Mouse (Mus musculus) left cerebral cortex, adult 8-10 months (tissue): ENCODE measurements at regions not wholly inside any gene's neighbourhood (a gene's known extent, or its start where the extent isn't known, plus 50 kb on each side); places are given as distances from the start of the nearest gene placed in this dataset.

ENCODE experiments used
- DNase-seq, 2 experiments: peaks; one replicate each; pipeline ENCODE4 v3.0.0; 2022; ENCODE audit warnings: low spot score in 2 of 2

DNA sequence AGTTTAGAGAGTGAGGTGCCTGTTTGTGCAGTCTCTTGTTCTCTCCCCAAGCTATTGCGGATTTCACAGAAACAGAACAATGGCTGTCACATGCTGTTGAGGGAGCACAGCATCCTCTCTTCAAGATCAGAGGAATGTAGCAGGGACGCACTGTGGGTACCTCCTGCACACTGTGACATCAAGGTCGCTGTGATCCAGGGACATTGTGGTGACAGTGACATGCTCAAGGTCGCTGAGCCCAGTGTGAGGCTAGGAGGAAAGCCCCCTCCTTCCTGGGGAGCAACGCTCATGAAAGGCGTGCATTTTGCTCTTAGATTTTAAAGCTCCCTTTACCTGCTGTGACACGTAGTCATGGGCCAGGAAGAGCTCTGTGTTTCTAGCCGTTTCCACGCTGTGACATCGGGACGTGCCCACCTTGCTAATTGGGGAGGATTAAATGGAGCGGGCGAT lies 248.5 kb upstream of the Myt1l start:
- DNase-seq = no peak

GRCm38 (mm10) chr12:29280081-29280788 lies 247.9 kb upstream of the Myt1l start:
- DNase-seq = peak in 1 of 2 experiments; percentile 47

DNA sequence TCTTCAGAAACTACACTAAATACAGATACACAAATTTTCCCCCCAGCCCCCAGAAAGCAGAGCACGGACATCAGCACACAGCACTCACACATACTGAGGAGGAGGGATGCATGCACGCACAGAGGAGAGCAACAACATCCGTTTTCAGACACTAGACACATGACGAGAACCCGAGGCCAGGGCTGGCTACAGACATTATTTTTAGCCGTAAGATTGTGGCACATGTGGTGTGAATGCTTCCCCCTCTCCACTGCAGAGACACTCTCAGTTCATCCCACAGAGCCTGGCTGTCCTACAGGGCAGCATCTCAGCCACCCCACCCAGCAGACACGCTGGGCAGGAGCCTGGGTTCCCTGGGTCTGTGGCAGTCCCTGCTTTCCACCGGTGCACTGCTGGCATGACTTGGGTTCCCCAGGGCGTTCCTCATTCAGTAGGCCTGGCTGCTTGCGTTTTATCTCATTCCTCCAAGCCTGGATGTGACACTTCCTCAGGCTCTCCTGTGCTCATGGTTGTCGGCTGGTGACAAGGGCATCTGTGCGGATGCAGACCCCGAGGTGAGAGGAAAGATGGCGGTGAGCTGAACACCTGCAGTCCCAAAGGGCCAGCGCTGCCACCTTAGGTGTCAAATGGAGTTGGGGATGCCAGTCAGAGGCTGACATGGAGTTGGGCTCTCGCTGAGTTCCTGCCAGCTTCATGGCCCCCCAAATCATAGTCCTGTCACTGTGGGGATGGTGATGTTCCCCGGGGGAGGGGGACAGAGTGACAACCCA lies 247.1 kb upstream of the Myt1l start:
- DNase-seq = peak in 1 of 2 experiments; percentile 46

GRCm38 (mm10) chr12:29288801-29289200 lies 239.4 kb upstream of the Myt1l start:
- DNase-seq = no peak

GRCm38 (mm10) chr12:29290591-29291351 lies 237.4 kb upstream of the Myt1l start:
- peak; percentile 93 to 99 for DNase-seq

DNA sequence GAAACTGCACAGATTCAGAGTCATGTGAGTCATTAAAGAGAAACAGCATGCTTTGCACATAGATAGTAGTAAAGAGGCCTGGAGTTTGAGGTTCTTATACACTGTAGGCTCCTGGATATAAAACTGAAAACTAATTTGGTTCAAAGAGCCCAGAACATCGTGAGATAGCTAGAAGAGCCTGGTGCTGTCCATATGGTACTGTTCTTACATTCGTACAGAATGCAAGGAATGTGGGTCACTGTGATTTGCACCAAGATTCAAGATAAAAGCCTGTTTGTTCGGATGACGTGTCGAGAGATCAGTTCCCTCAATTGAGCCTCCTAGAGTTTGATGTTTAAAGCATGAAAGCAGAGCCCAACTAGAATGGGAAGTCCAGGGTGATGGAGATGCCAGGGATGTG lies 230.2 kb upstream of the Myt1l start:
- DNase-seq = no peak

DNA sequence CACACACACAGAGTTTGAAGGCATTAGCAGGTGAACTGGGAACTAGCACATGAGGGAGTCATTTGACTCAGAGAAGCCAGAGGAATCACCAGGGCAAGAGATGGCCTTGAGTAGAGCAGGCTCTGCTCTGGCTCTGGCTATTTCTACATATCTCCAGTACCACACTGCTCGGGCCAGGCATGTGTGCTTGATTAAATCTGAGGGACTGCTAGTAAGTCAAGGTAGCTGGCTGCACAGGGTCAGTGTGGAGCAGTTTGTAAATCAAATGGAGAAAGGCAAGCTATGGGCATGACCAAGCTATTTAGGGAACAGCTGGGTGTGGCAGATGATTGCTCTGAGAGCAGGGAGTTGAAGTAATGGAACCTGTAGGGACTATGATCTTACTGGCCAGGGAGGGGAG lies 212.5 kb upstream of the Myt1l start:
- no peak for DNase-seq

DNA sequence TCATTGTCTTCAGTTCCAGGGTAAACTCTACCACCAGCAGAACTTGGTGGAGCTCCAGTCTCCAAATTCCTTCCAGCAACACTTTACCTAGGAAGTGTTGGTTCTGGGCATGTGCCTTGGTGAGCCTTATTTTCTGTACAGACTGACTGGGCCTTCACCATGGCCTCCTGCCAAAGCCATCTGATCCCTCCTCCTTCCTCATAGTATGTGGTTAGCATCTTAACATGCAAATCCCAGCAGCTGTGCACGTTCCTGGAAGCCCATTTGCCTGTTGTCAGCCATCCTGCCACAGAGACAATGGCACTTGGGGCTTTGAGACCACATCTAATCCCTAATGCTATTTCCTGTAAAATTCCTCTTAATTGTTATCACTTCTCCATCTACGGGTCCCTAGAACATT lies 206.7 kb upstream of the Myt1l start:
- no peak for DNase-seq

DNA sequence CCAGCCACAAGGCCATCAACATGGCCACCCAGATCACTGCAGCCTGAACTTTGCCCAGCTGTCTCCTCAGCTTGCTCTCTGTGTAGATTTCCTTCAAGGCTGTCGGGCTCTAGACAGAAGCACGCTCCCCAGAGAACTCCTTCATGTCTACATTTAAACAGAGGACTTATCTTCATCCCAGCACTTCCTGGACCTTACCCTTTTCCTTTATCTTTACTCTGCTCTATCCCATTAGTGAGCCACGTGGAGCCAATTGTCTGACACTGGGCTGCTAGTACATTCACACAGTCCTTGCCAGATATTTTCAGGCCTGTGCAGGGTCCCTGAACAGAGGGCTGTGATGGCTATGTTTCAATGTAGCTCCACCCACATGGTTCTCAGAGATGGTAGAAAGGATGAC lies 204.7 kb upstream of the Myt1l start:
- DNase-seq = no peak

DNA sequence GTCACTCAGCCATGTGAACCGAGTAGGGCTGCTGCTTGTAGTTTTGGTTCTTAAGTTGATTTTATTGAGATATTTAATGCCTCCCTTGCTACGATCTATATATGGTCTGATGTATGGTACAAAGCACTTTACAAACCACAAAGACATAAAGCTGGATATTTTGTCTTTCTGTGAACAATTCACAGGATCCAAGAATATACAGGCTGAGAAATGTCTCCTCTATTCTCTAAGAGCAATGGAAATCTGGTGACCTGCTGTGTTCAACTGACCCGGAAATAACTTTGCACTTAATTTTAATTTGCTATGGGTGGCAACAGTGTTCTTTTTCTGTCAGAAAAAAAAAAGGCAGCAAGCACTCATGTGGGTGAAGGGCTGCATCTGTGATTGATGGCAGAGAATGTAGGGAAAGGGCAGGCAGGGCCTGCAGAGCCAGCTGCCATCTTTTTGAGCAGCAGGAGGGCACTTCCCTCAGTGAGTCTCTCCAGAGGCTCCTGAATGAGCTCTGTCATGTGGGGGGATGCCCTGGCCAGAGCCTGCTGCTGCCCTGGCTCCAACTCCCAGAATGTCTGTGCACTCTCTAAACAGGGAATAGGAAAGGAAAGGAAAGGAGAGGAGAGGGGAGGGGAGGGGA lies 192.2 kb upstream of the Myt1l start:
- no peak for DNase-seq

DNA sequence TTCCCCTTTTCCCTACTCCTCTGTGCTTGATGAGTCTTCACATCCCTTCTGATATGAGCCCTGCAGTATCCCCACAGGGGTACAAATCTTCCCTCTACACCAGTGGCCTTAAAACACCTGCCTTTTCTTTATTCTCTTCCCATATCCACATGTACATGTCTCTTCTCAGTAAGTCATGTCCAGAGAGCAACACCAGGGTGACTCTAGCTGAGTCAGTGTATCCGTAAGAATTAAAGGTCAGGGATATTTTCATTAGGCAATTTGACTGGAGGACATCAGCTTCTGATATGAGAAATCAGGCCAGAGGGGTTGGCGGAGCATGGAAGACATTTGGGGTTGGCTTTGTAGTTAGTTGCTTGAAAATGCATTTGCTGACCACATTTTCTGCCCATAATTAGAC lies 190.8 kb upstream of the Myt1l start:
- DNase-seq = no peak

GRCm38 (mm10) chr12:29341388-29341995 lies 186.7 kb upstream of the Myt1l start:
- no peak for DNase-seq

DNA sequence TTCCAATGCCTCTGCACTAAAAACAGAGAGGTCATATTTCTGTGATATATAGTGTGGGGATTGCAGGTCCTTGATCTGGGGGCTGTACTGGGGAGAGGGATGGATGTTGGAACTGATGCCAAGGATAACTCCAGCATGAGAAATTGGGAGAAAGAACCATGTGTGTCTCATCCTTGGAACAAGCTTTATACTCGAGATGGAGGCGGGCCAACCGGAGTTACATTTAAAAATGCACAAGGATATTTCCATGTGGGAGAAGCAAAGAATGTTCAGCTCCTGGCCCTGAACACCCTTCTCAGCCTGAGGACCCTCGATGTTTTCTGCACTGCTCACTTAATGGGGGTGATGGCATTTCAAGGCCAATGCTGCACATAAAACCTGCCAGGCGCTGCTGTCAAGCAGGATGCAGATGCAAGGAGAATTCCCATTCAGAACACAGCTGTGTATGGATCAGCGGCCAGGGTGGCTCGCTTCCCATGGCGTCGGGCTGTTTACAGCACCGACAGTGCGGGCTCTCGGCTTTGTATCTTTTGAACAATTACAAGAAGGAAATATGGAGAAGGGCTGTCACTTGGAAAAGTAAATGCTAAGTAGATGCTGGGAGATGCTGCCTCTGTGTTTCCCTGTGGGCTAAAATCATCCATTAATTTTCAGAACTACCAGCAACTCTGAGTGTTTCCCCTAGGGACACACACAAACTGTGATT lies 184.9 kb upstream of the Myt1l start:
- no peak for DNase-seq

- DNase-seq = peak in 1 of 2 experiments; percentile 50
Measured at GRCm38 (mm10) chr12:29348698-29349097, 179.5 kb upstream of the Myt1l start.

- DNase-seq = no peak
Measured at GRCm38 (mm10) chr12:29349146-29349850, 178.9 kb upstream of the Myt1l start.

- DNase-seq = peak; percentile 22 to 58
Measured at GRCm38 (mm10) chr12:29353777-29354496, 174.2 kb upstream of the Myt1l start.

- no peak for DNase-seq
Measured at GRCm38 (mm10) chr12:29354816-29355215, 173.4 kb upstream of the Myt1l start.

DNA sequence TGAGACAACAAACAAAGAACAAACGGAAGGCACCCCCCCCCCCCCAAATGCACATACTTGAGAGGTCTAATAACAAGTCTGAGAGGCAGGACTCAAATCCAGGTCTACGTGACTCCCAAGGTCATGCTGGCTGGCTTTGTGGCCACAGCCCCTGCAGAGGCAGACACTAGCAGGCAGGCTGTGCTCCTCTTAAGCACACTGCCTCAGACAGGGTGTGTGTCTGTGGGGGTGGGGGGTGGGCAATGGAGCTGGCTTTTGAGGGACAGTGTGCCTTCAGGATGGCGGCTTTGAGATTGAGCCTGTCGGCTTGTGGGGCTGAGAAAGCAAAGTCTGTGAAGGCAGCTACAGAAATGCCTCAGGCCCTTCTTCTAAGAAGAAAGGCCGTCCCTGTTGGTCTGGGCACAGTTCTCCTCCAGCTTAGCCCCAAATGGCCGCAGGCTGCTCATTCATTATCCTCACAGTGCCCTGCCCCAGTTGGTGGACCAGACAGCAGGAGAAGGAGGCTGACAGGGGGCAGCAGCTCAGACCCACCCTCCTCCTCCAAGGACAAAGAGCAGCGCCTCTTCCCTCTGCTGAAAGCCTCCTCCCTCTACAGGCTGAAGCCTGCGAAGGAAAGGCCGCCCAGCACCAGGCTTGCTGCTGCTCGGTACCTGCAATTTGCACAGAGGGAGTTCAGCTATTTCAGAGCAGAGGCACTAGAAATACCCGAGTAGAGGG lies 171.3 kb upstream of the Myt1l start:
- DNase-seq = peak in 1 of 2 experiments; percentile 28

DNA sequence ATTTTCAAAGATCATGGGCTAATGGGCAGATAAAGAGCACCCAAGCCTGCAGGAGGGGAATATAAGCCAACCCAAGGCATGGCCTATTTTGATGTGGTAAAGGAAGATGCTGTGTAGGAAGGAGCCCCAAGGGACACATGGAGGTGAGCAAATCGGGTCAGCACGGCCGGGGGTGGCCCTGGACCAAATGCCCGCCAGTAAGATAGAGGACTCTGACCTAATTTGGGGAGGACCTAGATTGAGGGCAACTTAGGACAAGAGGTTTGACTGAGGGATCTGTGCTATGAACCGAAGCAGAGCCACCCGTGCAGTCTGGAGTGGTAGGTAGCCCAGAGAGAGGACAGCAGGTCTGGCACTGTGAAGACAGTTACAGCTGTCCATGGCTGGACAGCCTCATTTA lies 166.9 kb upstream of the Myt1l start:
- DNase-seq = no peak
